Mouse (Mus musculus) heart, adult 2 months (tissue): ENCODE measurements around the gene Ndufs8.

Source experiments
- CTCF ChIP-seq: fragments of 200-600 bp; IDR thresholded peaks from 2 replicates; pipeline ENCODE4 v1.8.1; 2022; ENCODE audit warnings: antibody characterized with exemption, mild to moderate bottlenecking, moderate library complexity
- EP300 ChIP-seq: fragments of 200-500 bp; IDR thresholded peaks from 2 replicates; pipeline ENCODE4 v1.6.1; 2011; ENCODE audit warnings: low read depth, low read length, control low read depth; ENCODE audit not compliant: insufficient read depth
- POLR2A ChIP-seq: fragments of 200-500 bp; IDR thresholded peaks from 2 replicates; pipeline ENCODE4 v1.6.1; 2011; ENCODE audit warnings: mild to moderate bottlenecking, low read depth, low read length, control low read depth; ENCODE audit not compliant: insufficient read depth

- no peak for TF ChIP-seq POLR2A
- no peak for TF ChIP-seq CTCF
- TF ChIP-seq EP300 = no peak
Observed at GRCm38 (mm10) chr19:3868290-3868689, 44.3 kb downstream of the Ndufs8 start.
